Mouse (Mus musculus) heart, embryonic 11.5 days (tissue): Measurements from ENCODE around the gene Sept5. TPM values are rescaled to one million over a fixed set of nuclear protein-coding genes. Genes with fewer than 3 reads are reported as not detected.

ENCODE experiments used
- ATAC-seq: fragments of 200-750 bp; cut with Nextera tagmentation; replicated peaks from 2 replicates; pipeline ENCODE4 v1.8.0; 2017; ENCODE audit warnings: moderate library complexity; ENCODE audit not compliant: insufficient number of reproducible peaks, low FRiP score, low TSS enrichment
- H3K27ac ChIP-seq: fragments of 300-500 bp; sonication (generic); 2 replicates; pipeline ENCODE4 v1.5.1; 2014; ENCODE audit warnings: mild to moderate bottlenecking, low read depth, low read length
- H3K27me3 ChIP-seq: fragments of 300-500 bp; sonication (generic); 2 replicates; pipeline ENCODE4 v1.6.1; 2014; ENCODE audit warnings: mild to moderate bottlenecking, low read length, mixed read lengths; ENCODE audit not compliant: control insufficient read depth, insufficient read depth
- H3K36me3 ChIP-seq: fragments of 300-500 bp; sonication (generic); 2 replicates; pipeline ENCODE4 v1.6.1; 2014; ENCODE audit warnings: mild to moderate bottlenecking, low read length, moderate library complexity, mixed read lengths; ENCODE audit not compliant: control insufficient read depth, insufficient read depth
- H3K4me1 ChIP-seq: fragments of 300-500 bp; sonication (generic); 2 replicates; pipeline ENCODE4 v1.6.1; 2014; ENCODE audit warnings: low read length; ENCODE audit not compliant: control insufficient read depth, insufficient read depth
- H3K4me2 ChIP-seq: fragments of 300-500 bp; sonication (generic); 2 replicates; pipeline ENCODE4 v1.6.1; 2014; ENCODE audit warnings: mild to moderate bottlenecking, moderate library complexity
- H3K4me3 ChIP-seq: fragments of 300-500 bp; sonication (generic); 2 replicates; pipeline ENCODE4 v1.5.1; 2014; ENCODE audit warnings: low read depth, low read length
- H3K9ac ChIP-seq: fragments of 300-500 bp; sonication (generic); 2 replicates; pipeline ENCODE4 v1.6.1; 2014; ENCODE audit warnings: mild to moderate bottlenecking, low read depth, low read length, moderate library complexity
- H3K9me3 ChIP-seq: fragments of 300-500 bp; sonication (generic); replicated peaks from 2 replicates; pipeline ENCODE4 v1.6.1; 2016; ENCODE audit warnings: low read length; ENCODE audit not compliant: control insufficient read depth
- WGBS: fragments of 180-500 bp; shearing (Covaris S2); extraction: QIAGEN DNeasy Blood & Tissue Kit; methylation state at CpG from one replicate; pipeline ENCODE4 v1.1.7; 2014; ENCODE audit not compliant: insufficient replicate concordance; 5-methylcytosine and 5-hydroxymethylcytosine counted together
- polyA plus RNA-seq: library from polyadenylated mRNA; unstranded; fragments of >200 nt; fragmentation: Nextera tagmentation; extraction: Ambion mirVana; gene quantifications from 2 replicates; pipeline ENCODE4 v1.2.1, GENCODE M21; 2014

Gene Sept5
- polyA plus RNA-seq, 1 experiment from 2014 or later = 6.2 TPM

DNA sequence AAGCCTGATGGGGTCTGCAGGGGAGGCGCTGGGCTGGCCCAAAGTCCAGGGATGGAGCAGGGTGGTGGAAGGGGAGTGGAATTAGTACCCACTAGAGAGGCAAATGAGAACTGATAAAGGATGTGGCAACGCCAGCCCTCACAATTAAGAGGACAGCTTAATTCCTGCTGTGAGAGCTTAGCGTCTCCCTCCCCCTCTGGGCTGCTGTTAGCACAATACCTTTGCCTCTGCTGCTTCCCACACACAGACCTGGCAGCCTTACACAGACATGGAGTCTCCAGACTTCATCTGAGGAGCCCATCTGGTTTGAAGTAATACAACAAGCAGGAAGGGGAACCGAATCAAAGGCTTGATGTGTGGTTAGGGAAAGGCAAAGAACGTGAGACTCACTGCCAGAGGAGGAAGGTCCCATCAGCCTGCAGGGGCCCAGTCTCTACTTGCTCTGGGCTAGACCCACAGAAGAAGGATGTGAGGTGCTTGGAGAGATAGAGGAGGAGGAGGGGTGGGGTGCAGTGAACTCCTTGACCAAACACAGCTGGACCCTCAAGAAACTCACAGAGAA is 52.1 kb downstream of the Sept5 start:
- 18% methylated on average over 5 of the region's 5 CpGs for WGBS
- ATAC-seq = no peak
- H3K4me2 ChIP-seq = no peak overlapping the region

GRCm38 (mm10) chr16:18577071-18577470 is 52.7 kb downstream of the Sept5 start:
- Histone ChIP-seq H3K36me3 (no peaks in the 10 kb centered on the region), H3K4me2 (no peak overlapping the region), H3K4me3 (no peak overlapping the region), H3K4me1 (peaks cover 7% of the 10 kb centered on the region), H3K27me3 (peaks cover 32% of the 10 kb centered on the region), H3K9me3 (no peaks in the 10 kb centered on the region), H3K9ac (no peak overlapping the region), H3K27ac (no peak overlapping the region)
- WGBS = 32% methylated on average over 3 of the region's 3 CpGs
- no peak for ATAC-seq

More for the DNA sequence above, 52.1 kb downstream of the Sept5 start:
- H3K36me3 ChIP-seq = no peaks in the 10 kb centered on the region
- H3K9ac ChIP-seq = no peak overlapping the region
- H3K4me1 ChIP-seq = peaks cover 12% of the 10 kb centered on the region
- H3K27me3 ChIP-seq = peaks cover 38% of the 10 kb centered on the region
- H3K4me3 ChIP-seq = no peak overlapping the region
- H3K27ac ChIP-seq = no peak overlapping the region
- no peaks in the 10 kb centered on the region for H3K9me3 ChIP-seq

GRCm38 (mm10) chr16:18574196-18574595 is 55.6 kb downstream of the Sept5 start:
- Histone ChIP-seq H3K27me3 (peaks cover 3% of the 10 kb centered on the region), H3K4me3 (no peak overlapping the region), H3K4me2 (no peak overlapping the region), H3K9ac (no peak overlapping the region), H3K9me3 (no peaks in the 10 kb centered on the region), H3K4me1 (no peaks in the 10 kb centered on the region), H3K36me3 (no peaks in the 10 kb centered on the region), H3K27ac (no peak overlapping the region)
- 67% methylated on average over 8 of the region's 8 CpGs for WGBS
- ATAC-seq = no peak

Other genes starting within 250 kb of the Sept5 start
- 32.6 and 32.8 TPM in 2 replicates for gene Txnrd2, start 203.6 kb downstream of the Sept5 start, polyA plus RNA-seq
- gene Comt, start 203.1 kb downstream of the Sept5 start, polyA plus RNA-seq = 90.1 and 96.5 TPM in 2 replicates
- gene Gnb1l, start 131.2 kb downstream of the Sept5 start, polyA plus RNA-seq = 6.5 and 6.9 TPM in 2 replicates
- 0.87 and 1.6 TPM in 2 replicates for gene Rtl10, start 131.1 kb downstream of the Sept5 start, polyA plus RNA-seq
- gene Tbx1, start 39.3 kb downstream of the Sept5 start, polyA plus RNA-seq = 1.2 and 1.4 TPM in 2 replicates
- gene Gp1bb, start 7.6 kb downstream of the Sept5 start, polyA plus RNA-seq = 8.3 and 8.6 TPM in 2 replicates
- 0.73 and 1.0 TPM in 2 replicates for gene Gm49601, start 3.5 kb downstream of the Sept5 start, polyA plus RNA-seq
- gene Cldn5, start 146.9 kb upstream of the Sept5 start, polyA plus RNA-seq = 4.4 and 6.6 TPM in 2 replicates
- 63.6 and 70.5 TPM in 2 replicates for gene Ufd1, start 181.8 kb upstream of the Sept5 start, polyA plus RNA-seq
- gene Cdc45, start 182.0 kb upstream of the Sept5 start, polyA plus RNA-seq = 39.7 and 41.5 TPM in 2 replicates
- gene 2510002D24Rik, start 206.6 kb upstream of the Sept5 start, polyA plus RNA-seq = 32.3 and 35.6 TPM in 2 replicates
- gene Gm28539, start 206.6 kb upstream of the Sept5 start, polyA plus RNA-seq = not detected in 2 replicates
- gene Mrpl40, start 246.9 kb upstream of the Sept5 start, polyA plus RNA-seq = 93.8 and 105 TPM in 2 replicates
- gene Hira, start 247.1 kb upstream of the Sept5 start, polyA plus RNA-seq = 9.2 and 9.8 TPM in 2 replicates